Mouse (Mus musculus): ENCODE results near the gene Sh2b2.
"Not testable (repeated sequence)": the region's sequence is repeated elsewhere in the genome, so short reads cannot be mapped to it uniquely, and the experiment has no call there.

Gene Sh2b2

DNA sequence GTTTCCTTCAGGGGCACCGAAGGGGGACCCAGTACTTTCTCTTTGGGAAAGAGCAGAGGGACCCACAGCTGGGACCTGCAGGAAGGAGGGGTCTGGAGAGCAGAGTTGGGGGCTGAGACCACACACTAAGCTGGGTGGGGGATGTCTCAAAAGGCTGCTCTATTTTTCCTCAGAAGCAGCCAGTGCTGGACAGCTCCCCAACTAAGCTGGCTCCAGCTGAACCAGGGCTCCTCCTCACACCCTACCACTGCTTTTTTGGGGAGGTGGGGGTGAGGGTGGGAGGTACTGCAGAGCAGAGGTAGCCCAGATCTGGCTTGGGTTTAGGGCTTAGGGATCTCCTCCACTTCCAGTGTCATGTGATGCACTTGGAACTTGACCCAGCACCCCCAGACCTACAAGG, 6.0 kb downstream of the Sh2b2 start:
- DNase-seq (ENCODE audit: low spot score in 2 of 2): no peak

DNA sequence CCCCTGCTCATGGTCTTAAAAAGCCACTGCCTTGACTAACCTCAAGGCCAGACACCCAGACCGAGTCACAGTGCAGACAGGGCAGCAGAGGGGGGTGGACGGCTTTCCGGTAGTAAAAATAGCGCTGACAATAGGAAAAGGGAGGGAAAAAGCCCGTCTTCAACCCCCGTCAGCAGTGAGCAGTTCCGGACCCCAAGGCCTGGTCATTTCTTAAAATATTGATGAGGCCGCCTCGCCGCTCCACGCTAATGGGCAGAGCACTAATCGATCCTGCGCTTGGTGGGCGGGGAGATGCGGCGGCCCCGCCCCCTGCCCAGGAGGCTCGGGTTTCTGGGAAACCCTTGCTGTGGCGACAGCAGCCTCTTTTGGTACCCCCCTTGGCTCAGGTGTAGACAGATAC, 8.7 kb downstream of the Sh2b2 start:
- DNase-seq (ENCODE audit: low spot score in 2 of 2): no peak

DNA sequence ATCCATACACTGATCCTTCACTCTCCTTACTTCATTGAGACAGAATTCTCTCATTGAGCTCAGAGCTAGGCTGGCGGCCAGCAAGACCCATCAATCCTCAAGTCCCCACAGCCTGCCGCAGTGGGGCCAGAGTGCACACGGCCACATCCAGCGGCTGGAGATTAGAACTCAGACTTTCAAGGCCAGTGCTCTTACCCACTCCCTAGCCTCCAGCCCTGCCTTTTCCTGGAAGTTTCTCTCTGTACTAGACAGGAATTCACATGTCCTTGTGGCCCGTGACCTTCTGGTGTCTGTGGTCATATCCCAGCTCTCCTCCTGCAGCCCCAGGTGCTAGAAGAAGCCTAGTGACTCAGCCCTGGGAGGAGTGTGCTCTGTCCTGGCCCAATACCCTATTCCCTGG, 9.7 kb downstream of the Sh2b2 start:
- DNase-seq (ENCODE audit: low spot score in 2 of 2): no peak

DNA sequence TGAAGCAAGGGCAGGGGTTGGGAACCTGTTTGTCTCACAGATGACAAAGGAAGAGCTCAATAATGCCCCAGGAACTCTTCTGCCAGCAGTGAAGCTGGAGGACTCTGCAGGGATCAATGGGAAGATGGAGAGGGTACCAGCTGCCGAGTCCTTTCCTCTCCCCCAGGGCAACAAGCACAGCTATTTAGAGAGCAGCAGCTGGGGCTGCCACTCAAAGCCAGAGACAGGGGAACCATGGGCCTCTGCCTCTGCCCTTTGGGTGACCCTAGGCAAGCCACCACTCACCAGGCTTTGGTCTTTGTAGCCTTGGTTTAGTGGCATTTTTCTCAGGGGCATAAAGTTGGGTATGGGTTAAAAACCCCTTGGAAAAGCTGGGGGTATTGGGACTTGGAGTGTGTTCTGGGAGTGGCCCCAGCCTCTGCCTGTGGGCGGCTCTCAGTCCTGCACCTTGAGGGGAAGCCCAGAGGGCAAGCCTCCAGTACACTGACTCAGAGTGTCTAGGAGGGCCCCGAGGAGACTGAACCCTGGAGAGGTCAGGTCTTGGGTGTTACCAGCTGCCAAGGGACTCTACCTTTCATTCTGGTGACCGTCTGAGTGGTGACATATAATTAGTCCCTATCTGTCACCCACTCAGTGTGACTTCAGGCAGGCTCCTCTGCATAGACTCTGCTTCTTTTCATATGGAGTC, 15.9 kb downstream of the Sh2b2 start:
- DNase-seq (ENCODE audit: low spot score in 2 of 2): no peak

DNA sequence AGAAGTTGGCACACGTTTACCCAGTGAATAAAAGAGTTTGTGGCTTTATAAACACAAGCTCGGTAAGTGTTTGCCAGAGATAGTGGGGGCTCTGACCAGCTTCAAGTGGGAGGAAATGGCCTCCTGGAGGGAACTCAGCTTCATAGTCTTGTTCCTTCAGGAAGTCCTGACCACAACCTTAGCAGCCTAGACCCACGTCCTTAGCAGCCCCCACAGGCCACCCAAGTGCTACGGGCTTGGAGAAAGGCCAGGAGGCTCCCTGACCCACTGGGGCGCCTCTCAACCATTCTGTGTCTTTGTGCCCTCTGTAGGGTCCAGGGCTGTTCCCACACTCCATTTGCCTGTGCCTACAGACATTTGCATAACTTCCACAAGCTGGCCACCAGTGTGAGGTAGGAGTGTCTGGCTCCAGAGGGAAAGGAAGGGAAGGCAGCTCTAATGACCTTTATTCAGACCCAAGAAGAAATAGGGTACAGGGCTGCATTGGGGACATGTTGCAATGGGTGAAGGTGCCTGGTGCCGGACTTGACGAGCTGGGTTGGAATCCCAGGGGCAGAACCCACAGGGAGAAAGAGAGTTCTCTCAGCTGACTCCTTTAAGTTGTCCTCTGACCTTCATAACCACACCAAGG, 20.0 kb downstream of the Sh2b2 start:
- DNase-seq (ENCODE audit: low spot score in 2 of 2): no peak

DNA sequence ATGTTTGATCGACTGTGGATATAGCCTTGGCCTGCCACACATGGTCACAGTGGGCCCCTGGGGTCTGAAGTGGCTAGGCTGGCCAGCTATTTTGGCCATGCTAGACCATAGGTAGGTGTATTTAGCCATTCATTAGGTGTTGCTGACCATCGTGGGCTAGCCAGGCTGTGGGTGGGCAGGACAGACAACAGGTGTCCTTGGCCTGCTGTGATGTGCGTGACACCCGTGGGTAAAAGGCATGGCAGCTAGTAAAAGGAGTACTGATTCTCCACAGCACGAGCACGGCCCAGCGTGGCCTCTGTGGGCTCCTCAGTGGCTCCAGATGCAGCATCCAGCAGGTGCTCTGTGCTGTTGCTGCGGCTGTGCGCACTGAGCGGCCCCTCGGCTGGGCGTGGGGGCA, 27.8 kb downstream of the Sh2b2 start:
- DNase-seq (ENCODE audit: low spot score in 2 of 2): no peak

DNA sequence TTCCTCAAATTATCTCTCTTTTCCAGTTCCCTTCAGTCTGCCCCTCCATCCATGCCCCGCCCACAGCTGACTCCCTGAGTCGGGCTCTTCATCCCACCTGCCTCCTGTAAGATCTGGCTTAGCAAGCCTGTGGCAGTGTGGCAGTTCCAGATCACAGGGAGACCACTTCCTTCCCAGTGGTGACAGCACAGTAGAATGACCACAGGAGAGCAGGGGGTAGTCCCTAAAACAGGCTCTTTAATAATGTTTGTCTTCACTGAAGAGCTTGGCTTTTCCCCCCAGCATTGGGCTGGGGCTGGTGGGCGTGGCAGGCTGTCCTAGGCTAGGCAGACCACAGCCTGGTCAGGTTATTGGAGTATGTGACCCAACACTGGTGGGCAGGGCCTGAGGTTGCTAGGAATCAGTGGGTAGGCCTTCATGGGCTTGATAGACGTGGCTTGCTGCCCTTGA, 28.4 kb downstream of the Sh2b2 start:
- DNase-seq (ENCODE audit: low spot score in 2 of 2): no peak

DNA sequence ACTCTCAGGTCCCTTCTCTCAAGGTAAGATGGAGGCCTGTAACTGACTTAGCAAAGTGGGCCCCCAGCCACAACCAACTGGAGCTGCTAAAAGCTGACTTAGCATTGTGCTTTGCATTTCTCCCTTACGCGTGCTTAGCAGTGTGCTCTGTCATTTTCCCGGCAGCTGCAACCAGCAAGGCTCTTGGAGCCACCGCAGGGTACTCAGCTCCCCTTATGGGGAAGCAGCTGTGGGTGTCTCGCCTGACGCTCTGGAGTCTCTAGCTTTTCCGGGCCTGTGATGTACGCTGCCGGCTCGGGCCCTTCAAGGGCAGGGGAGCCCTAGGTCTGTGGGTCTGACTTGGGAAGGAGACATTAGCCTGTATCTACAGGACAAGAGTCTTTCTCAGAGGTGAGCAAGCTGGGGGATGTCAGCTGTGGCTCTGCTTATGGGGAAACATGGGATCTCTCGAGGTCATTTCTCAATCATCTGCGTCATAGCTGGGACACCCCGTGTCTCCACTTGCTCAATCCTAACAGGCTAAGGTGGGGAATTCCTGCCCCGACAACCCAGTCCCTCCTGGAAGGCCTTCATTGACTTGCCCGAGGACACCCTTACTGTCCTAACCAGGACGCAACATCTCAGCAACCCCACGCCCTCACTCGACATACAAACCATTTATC, 29.2 kb downstream of the Sh2b2 start:
- no peak for DNase-seq (ENCODE audit: low spot score in 2 of 2)

DNA sequence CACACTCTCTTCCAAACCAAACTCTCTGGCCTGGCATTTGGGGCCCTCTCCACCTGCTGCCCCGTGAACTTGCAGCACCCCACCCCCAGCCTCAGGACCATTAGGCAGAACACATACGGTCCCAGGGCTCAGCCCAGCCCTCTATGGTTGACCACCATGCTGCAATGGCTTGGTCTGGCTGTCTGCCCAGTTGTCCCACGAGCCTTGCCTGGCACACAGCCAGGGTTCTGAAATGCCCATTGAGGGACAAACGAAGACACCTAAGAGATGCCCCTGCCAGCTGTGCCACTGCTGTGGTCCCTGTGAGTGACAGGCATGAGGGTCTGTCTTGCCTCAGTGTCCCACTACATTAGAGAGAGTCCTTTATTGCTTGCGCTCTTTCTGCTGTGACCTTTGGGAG, 30.4 kb downstream of the Sh2b2 start:
- DNase-seq (ENCODE audit: low spot score in 2 of 2): peak in 1 of 2 experiments; percentile 44

DNA sequence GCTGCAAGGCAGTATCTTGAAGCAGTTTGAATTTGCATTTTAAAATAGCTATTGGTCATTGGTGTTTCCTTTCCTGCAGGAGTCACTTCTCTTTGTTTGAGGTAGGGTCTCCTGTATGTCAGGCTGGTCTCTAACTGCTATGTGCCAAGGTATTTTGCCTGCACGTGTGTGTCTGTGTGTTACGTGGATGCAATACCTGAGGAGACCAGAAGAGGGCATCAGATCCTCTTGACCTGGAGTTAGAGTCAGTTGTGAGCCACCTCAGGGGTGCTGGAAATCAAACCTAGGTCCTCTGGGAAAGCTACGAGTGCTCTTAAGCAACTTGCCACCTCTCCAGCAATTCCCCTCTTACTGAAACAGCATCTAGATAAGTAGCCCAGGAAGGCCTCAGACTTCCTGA, 31.1 kb downstream of the Sh2b2 start:
- DNase-seq (ENCODE audit: low spot score in 2 of 2): no peak

DNA sequence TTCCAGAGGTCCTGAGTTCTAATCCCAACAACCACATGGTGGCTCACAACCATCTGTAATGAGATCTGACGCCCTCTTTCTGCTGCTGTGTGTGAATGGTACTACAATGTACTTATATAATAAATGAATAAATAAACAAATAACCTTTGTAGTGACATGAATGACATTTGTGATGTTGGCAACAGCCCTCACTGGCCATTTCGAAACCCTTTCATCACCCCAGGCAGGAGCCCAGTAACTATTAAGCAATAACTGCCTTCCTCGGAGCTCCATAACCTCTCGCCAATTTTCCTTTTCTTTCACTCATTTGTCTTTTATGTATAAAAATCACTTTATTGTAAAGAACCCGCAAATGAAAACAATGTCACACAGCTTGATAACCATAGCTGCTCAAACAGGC, 32.6 kb downstream of the Sh2b2 start:
- DNase-seq (ENCODE audit: low spot score in 2 of 2): no peak

DNA sequence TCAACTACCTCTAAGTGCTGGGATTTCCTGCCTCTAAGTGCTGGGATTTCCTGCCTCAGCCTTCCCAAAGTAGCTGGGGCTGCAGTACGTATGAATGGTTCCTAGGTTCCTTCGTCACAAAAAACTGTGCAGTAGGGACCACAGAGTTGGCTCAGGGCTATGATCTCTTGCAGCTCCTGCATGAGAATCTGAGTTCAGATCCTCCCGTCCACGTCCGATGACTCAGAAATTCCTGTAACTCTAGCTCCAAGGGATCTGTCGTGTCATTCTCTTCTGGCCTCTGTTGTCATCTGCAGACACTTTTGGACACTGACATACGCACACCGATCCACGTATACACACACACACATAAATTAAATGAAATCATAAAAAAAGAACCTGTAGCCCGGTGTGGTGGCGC, 33.6 kb downstream of the Sh2b2 start:
- DNase-seq (ENCODE audit: low spot score in 2 of 2): no peak

DNA sequence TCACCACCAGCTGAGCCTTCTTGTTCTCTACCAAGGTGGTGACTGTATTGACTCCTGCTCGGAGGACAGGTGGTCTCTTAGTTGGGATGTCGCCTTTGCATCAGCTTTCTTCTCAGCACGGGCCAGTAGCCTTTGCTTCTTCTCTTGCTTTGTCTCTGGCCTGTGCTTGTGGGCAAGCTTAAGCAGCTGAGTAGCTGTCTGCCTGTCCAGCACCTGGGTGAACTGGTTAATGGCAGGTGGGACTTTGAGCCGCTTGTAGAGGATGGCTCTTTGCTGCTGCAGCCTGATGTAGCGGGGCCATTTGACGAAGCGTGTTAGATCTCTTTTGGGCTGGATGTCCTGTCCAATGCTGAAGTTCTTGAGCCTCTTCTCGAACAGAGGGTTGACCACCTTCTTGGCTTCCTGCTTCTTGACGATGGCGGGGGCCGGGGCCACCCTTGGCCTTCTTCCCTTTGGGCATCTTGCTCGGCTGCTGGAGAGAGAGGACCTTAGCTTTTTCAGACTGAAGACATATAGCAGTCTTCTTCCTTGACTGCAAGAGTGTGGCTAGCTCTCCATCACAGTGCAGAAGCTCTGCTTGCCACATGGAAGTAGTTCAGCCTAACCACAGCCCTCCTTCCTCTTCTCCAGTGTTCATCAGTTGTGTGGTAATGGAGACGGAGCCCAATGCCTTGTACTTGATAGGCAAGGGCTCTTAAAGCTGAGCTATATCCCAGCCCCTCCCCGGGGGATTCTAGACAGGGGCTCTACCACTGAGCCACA, 34.8 kb downstream of the Sh2b2 start:
- DNase-seq (ENCODE audit: low spot score in 2 of 2): not testable (repeated sequence)

DNA sequence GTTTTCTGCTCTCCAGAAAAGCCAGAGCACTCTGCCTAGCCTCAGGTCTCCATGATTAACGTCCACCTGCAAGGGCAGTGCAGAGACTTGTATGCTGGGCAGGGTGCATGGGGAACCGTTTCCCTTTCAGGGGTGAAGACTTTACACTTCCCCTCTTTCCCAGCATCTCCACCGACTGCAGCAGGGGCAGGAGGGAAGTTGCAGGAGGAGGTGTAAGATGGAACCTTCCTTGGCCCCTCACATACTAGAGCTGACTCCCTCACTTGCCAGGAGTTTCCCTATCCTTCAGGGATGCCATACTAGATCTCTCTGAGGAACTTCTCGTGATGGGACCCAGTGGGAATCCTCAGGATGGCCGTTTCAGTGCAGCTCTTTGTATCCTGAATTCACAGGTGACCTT, 35.8 kb downstream of the Sh2b2 start:
- no peak for DNase-seq (ENCODE audit: low spot score in 2 of 2)

DNA sequence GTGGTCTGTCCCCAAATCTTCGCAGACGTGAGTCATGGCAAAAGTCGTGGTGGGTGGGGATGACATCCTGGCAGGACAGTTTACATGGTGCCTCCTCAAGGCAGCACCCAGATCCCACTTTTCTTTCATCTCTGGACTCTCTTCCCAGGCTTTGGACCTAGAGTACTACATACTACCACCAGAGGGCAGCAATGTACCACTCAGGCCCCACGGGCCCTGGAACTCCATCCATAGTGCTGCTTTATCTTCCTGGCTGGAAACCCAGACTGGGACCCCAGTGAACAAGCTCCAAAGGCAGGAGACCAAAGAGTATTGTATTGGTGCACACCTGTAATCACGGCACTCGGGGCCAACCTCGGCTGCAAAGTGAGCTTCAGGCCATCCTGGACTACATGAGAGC, 44.5 kb downstream of the Sh2b2 start:
- DNase-seq (ENCODE audit: low spot score in 2 of 2): peak; percentile 35 to 58

DNA sequence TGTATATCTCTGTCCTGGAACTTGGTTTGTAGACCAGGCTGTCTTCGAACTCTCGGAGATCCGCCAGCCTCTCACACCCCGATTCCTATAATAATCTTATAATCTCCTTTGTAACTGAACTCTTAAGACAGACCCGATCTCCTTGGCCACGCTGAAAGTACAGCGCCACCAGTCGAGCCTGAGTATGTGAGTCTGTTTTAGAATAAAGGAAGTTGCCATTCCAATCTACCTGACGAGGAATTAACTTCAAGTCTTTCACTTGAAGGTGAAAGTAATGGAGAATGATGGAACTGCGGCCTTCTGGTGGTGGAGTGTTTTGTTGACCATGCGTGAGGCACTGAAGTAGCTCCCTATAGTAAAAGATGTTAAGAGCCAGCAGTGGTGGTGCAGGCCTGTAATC, 46.8 kb downstream of the Sh2b2 start:
- DNase-seq (ENCODE audit: low spot score in 2 of 2): no peak

DNA sequence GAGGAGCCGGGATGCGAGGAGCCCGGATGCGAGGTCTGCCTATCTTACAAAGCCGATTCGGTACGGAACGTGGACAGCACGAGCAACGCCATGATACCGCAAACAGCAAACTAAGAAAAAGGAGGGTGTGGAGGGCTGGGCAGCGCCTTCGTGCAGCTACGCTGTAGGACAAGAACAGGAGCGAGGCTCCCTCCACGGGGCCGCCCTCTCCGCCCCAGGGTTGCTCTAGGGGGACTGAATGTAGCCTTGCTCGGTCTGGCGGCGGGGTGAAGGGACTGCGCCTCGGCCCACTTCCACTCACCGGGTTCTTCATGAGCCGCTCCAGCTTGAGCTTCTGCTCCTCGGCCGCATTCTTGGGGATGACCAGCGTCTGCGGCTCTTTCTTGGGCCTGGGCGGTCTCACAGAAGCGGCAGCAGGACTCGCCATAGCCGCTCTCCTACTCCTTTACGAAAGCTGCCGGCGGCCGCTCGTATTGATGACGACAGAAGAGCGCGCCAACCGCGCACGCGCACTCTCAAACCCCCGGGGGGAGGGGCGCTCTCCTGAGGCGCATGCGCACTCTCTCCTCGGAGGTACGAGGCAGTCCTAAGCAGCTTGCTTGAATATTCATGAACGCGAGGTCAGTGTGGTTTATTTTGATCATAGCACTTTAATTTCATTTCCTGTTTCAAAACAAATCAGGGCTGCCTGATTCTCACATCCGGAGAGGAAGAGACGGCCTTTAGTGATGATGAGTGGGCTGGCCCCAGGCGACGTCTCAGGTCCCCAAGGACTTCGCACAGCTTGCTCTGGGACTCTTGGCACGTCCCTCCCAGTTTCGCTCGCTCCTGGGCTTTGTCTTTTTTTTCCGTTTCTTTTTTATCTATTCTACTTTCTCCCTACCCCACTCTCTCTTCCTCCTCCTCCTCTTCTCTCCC, 47.6 kb downstream of the Sh2b2 start, which contains the start of gene Prkrip1:
Gene Prkrip1 (minus strand): TSS at position 490 of the 918 bp plus-strand sequence.
- DNase-seq (ENCODE audit: low spot score in 2 of 2): peak; percentile 87 to 92

DNA sequence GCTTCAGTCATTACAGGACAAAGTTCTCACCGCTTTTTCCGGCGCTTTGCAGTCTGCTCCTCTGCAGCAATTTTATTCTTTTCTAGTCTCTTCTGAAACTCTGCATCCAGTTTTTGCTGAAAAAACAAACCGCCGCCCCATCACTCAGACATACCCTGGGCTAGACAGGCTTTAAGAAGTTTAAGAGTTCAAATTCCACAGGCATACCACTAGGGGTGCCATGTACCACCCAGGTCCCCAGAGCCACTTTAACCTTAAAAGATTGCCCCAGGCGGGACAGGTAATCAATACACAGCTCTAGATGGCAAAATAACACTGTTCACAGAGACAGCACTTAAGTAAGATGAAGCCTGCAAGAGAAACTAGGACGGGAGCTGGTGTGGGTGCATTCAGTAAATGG, 54.5 kb downstream of the Sh2b2 start:
- no peak for DNase-seq (ENCODE audit: low spot score in 2 of 2)

DNA sequence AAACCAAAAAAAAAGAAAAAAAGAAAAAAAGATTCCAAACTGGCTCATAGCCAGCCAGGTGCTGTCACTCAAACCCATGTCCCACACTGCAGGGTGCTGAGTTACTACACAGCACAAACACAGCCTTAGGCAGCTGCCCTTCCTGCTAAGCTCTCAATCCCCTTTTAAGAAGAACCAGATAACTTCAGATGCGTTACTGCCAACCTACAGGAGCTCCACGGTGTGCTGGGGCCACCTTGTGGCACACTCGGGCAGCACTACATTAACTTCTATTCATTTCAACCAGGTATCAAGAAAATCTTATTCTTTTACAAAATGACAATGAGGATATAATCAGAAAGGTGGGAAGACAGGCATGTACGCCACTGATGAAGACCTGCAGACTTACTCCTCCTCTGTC, 59.6 kb downstream of the Sh2b2 start:
- peak; percentile 35 to 46 for DNase-seq (ENCODE audit: low spot score in 2 of 2)

DNA sequence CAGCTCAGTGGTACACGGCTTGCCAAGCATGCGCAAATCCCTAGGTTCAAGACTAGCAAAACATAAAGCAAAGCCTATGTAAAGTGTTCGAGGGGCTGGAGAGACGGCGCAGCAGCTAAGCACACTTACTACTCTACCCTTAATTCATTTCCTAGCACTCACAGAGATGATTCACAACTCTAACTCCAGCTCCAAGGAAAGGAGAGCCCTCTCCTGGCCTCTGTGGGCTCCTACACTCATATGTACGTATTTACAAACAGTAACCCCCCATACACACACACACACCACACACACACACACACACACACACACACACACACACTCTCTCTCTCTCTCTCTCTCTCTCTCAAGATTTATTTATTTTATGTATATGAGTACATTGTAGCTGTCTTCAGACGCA, 62.6 kb downstream of the Sh2b2 start:
- DNase-seq (ENCODE audit: low spot score in 2 of 2): no peak

DNA sequence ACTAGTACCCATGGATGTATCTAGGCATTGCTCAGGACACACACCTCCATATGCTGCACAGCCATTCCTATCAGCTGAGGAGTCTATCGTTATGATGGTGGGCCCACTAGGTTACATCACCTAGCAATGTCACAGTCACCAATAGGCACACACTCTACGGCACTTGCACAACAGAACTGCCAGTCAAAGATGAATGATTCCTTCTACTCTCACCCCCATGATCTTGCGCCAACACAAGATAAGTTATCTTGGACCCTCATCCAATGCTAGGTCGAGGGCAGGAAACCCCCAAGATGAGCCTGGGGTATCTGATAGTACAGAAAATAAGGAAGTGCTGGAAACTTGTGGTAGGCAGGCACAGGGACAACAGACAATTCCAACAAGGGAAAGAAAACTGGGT, 63.5 kb downstream of the Sh2b2 start:
- DNase-seq (ENCODE audit: low spot score in 2 of 2): no peak
